Mouse (Mus musculus): ENCODE measurements around the gene Gata1. TPM values are rescaled to one million over a fixed set of nuclear protein-coding genes. Genes with fewer than 3 reads are reported as not detected.
"Not testable (repeated sequence)": the region's sequence is repeated elsewhere in the genome, so short reads cannot be mapped to it uniquely, and the experiment has no call there.

The Gata1 gene
- polyA plus RNA-seq, 1 experiment from 2014 or later: 4.9 TPM

DNA sequence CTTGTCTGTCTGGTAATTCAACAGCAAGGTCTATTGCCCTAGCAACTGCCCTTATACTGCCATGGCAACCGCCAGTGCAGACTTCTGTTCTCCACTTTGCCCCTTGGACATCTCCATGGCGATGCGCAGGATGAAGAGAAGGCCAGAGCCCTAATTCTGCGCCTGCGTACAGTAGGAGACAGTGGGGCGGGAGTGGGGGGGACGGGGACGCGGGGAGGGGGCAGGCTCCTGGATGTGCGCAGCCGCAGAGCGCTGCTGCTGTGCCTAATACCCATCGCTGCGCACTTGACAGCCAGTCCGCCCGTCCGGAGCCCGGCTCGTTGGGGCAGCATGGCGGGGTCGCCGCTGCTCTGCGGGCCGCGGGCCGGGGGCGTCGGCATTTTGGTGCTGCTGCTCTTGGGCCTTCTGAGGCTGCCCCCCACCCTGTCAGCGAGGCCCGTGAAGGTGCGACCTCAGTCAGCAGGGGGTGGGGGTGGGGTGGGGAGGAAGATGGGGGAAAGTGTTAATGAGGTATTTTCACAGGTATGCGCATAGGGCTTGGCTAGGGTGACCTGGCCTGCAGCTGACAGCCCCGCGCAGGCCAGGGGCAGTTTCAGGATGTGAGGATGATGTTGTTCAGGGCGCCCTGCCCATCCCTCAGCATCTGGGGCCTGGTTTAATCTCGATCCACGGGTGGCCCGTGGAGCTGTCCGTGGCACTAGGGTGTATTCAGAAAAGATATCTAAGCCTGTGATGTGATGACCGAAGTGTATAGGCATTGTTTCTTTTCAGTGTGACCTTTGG lies 58.1 kb downstream of the Gata1 start, which contains the start of gene Pcsk1n:
TSS of gene Pcsk1n (plus strand) at position 222 of the 783 bp plus-strand sequence.
- 21% methylated on average over 26 of the region's 40 CpGs for WGBS
- no peaks in the 10 kb centered on the region for H3K9me3 ChIP-seq (ENCODE audit: control insufficient read depth, low read length)
- H3K27ac ChIP-seq (ENCODE audit: low read depth, low read length): peak within 1 kb of the TSS; percentile 44; the same call in 1 of the 2 replicates
- peak within 1 kb of the TSS; percentile 31 for H3K4me3 ChIP-seq (ENCODE audit: low read depth, low read length)
- ATAC-seq (ENCODE audit: insufficient read depth, low FRiP score, low TSS enrichment) (peak; percentile 81), DNase-seq (ENCODE audit: low spot score) (peak; percentile 79)
- no peaks in the 10 kb centered on the region for H3K4me1 ChIP-seq (ENCODE audit: control insufficient read depth, insufficient read depth, low read length)
- peak within 1 kb of the TSS; percentile 37 for H3K9ac ChIP-seq (ENCODE audit: low read length)
- H3K27me3 ChIP-seq (ENCODE audit: control insufficient read depth, insufficient read depth, low read length): peaks cover 30% of the 10 kb centered on the region
- H3K4me2 ChIP-seq (ENCODE audit: low read depth): peak within 1 kb of the TSS; percentile 47
- no peaks in the 10 kb centered on the region for H3K36me3 ChIP-seq (ENCODE audit: control insufficient read depth, insufficient read depth, low read length)

DNA sequence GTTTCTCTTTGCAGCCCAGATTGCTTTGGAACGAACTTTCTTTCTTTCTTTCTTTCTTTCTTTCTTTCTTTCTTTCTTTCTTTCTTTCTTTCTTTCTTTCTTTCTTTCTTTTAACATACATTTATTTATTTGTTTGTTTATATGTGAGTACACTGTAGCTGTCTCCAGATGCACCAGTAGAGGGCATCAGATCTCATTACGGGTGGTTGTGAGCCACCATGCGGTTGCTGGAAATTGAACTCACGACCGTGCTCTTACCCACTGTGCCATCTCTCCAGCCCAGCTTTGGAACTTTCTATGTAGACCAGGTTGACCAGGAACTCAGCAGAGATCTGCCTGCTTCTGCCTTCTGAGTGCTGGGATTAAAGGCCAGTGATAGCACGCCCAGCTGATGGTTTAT lies 59.9 kb downstream of the Gata1 start:
- ATAC-seq (ENCODE audit: insufficient read depth, low FRiP score, low TSS enrichment); H3K36me3 ChIP-seq (ENCODE audit: control insufficient read depth, insufficient read depth, low read length); H3K9ac ChIP-seq (ENCODE audit: low read length); DNase-seq (ENCODE audit: low spot score); H3K4me2 ChIP-seq (ENCODE audit: low read depth); H3K4me3 ChIP-seq (ENCODE audit: low read depth, low read length); H3K9me3 ChIP-seq (ENCODE audit: control insufficient read depth, low read length); H3K4me1 ChIP-seq (ENCODE audit: control insufficient read depth, insufficient read depth, low read length); H3K27ac ChIP-seq (ENCODE audit: low read depth, low read length): not testable (repeated sequence)
- 71% methylated on average over 6 of the region's 6 CpGs for WGBS
- peaks cover 16% of the 10 kb centered on the region for H3K27me3 ChIP-seq (ENCODE audit: control insufficient read depth, insufficient read depth, low read length)

DNA sequence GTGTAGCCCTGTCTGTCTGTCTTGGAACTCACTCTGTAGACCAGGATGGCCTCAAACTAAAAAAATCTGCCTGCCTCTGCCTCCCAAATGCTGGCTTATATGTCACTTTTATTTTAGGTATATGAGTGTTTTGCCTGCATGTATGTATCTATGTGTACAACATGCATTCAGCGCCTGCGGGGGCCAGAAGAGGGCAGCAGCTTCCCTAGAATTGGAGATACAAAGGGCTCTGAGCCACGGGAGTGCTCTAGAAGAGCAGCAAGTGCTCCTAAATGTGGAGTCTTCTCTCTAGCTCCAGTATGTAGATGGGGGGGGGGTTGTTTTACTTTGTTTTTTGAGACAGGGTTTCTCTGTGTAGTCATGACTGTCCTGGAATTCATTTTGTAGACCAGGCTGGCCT lies 62.2 kb downstream of the Gata1 start:
- WGBS: 18% methylated on average over 3 of the region's 3 CpGs
- H3K27me3 ChIP-seq (ENCODE audit: control insufficient read depth, insufficient read depth, low read length); H3K4me1 ChIP-seq (ENCODE audit: control insufficient read depth, insufficient read depth, low read length); H3K9ac ChIP-seq (ENCODE audit: low read length); H3K4me3 ChIP-seq (ENCODE audit: low read depth, low read length); H3K9me3 ChIP-seq (ENCODE audit: control insufficient read depth, low read length); H3K27ac ChIP-seq (ENCODE audit: low read depth, low read length); H3K4me2 ChIP-seq (ENCODE audit: low read depth); DNase-seq (ENCODE audit: low spot score); ATAC-seq (ENCODE audit: insufficient read depth, low FRiP score, low TSS enrichment); H3K36me3 ChIP-seq (ENCODE audit: control insufficient read depth, insufficient read depth, low read length): not testable (repeated sequence)

DNA sequence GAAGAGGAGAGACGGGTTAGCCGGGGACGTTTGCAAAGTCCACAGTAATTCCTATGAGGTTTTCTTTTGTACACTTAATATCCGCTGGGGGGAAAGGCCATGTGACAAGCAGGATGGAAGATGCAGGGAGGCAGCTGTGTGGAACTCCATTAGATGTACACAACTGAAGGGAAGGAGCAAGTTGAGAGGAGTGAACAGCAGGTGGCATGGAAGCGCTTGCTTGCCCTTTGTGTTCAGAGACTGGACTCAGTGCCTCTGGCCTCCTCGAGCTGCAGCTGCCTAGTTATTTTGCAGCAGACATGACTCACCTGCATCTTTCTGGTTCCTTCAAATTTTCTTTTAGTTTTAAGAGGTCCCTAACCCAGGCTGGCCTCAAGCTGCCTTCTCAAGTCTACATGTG lies 67.4 kb downstream of the Gata1 start:
- H3K36me3 ChIP-seq (ENCODE audit: control insufficient read depth, insufficient read depth, low read length): no peaks in the 10 kb centered on the region; the same call in 1 of the 2 replicates
- no peaks in the 10 kb centered on the region for H3K4me1 ChIP-seq (ENCODE audit: control insufficient read depth, insufficient read depth, low read length)
- H3K9ac ChIP-seq (ENCODE audit: low read length): no peak overlapping the region
- H3K27ac ChIP-seq (ENCODE audit: low read depth, low read length): no peak overlapping the region
- no peak for ATAC-seq (ENCODE audit: insufficient read depth, low FRiP score, low TSS enrichment)
- H3K4me3 ChIP-seq (ENCODE audit: low read depth, low read length): no peak overlapping the region
- no peaks in the 10 kb centered on the region for H3K27me3 ChIP-seq (ENCODE audit: control insufficient read depth, insufficient read depth, low read length)
- DNase-seq (ENCODE audit: low spot score): no peak
- 68% methylated on average over 6 of the region's 6 CpGs for WGBS
- no peak overlapping the region for H3K4me2 ChIP-seq (ENCODE audit: low read depth)
- H3K9me3 ChIP-seq (ENCODE audit: control insufficient read depth, low read length): no peaks in the 10 kb centered on the region

Other genes starting within 250 kb of the Gata1 start
- gene Praf2, start 249.6 kb downstream of the Gata1 start, polyA plus RNA-seq (2014; fragmentation: Nextera tagmentation; extraction: Ambion mirVana): 102 and 104 TPM in 2 replicates
- gene Ccdc120, start 227.2 kb downstream of the Gata1 start, polyA plus RNA-seq (2014; fragmentation: Nextera tagmentation; extraction: Ambion mirVana): 21.0 and 31.8 TPM in 2 replicates
- gene Tfe3, start 215.5 kb downstream of the Gata1 start, polyA plus RNA-seq (2014; fragmentation: Nextera tagmentation; extraction: Ambion mirVana): 21.6 and 25.9 TPM in 2 replicates
- gene Gripap1, start 188.3 kb downstream of the Gata1 start, polyA plus RNA-seq (2014; fragmentation: Nextera tagmentation; extraction: Ambion mirVana): 51.7 and 57.0 TPM in 2 replicates
- gene Kcnd1, start 155.8 kb downstream of the Gata1 start, polyA plus RNA-seq (2014; fragmentation: Nextera tagmentation; extraction: Ambion mirVana): 2.2 and 2.5 TPM in 2 replicates
- gene Otud5, start 136.7 kb downstream of the Gata1 start, polyA plus RNA-seq (2014; fragmentation: Nextera tagmentation; extraction: Ambion mirVana): 35.9 and 40.8 TPM in 2 replicates
- 5.9 and 7.8 TPM in 2 replicates for gene Pim2, start 99.8 kb downstream of the Gata1 start, polyA plus RNA-seq (2014; fragmentation: Nextera tagmentation; extraction: Ambion mirVana)
- 13.8 and 15.3 TPM in 2 replicates for gene Slc35a2, start 94.0 kb downstream of the Gata1 start, polyA plus RNA-seq (2014; fragmentation: Nextera tagmentation; extraction: Ambion mirVana)
- 137 and 143 TPM in 2 replicates for gene Pqbp1, start 78.8 kb downstream of the Gata1 start, polyA plus RNA-seq (2014; fragmentation: Nextera tagmentation; extraction: Ambion mirVana)
- 171 and 184 TPM in 2 replicates for gene Timm17b, start 78.7 kb downstream of the Gata1 start, polyA plus RNA-seq (2014; fragmentation: Nextera tagmentation; extraction: Ambion mirVana)
- gene Gm10491, start 70.2 kb downstream of the Gata1 start, polyA plus RNA-seq (2014; fragmentation: Nextera tagmentation; extraction: Ambion mirVana): not detected in 2 replicates
- not detected in 2 replicates for gene Gm10490, start 68.5 kb downstream of the Gata1 start, polyA plus RNA-seq (2014; fragmentation: Nextera tagmentation; extraction: Ambion mirVana)
- gene Pcsk1n, start 58.2 kb downstream of the Gata1 start, polyA plus RNA-seq (2014; fragmentation: Nextera tagmentation; extraction: Ambion mirVana): 29.6 and 33.1 TPM in 2 replicates
- gene Eras, start 49.5 kb downstream of the Gata1 start, polyA plus RNA-seq (2014; fragmentation: Nextera tagmentation; extraction: Ambion mirVana): not detected in 2 replicates
- gene Hdac6, start 30.2 kb downstream of the Gata1 start, polyA plus RNA-seq (2014; fragmentation: Nextera tagmentation; extraction: Ambion mirVana): 51.6 and 53.6 TPM in 2 replicates
- not detected in 2 replicates for gene Glod5, start 40.4 kb upstream of the Gata1 start, polyA plus RNA-seq (2014; fragmentation: Nextera tagmentation; extraction: Ambion mirVana)
- gene Suv39h1, start 96.7 kb upstream of the Gata1 start, polyA plus RNA-seq (2014; fragmentation: Nextera tagmentation; extraction: Ambion mirVana): 82.5 and 84.8 TPM in 2 replicates
- 0.19 and 0.32 TPM in 2 replicates for gene Was, start 112.4 kb upstream of the Gata1 start, polyA plus RNA-seq (2014; fragmentation: Nextera tagmentation; extraction: Ambion mirVana)
- 25.6 and 27.3 TPM in 2 replicates for gene Wdr13, start 154.8 kb upstream of the Gata1 start, polyA plus RNA-seq (2014; fragmentation: Nextera tagmentation; extraction: Ambion mirVana)
- gene Rbm3, start 167.8 kb upstream of the Gata1 start, polyA plus RNA-seq (2014; fragmentation: Nextera tagmentation; extraction: Ambion mirVana): 400 and 423 TPM in 2 replicates
- gene Tbc1d25, start 198.1 kb upstream of the Gata1 start, polyA plus RNA-seq (2014; fragmentation: Nextera tagmentation; extraction: Ambion mirVana): 13.5 and 14.8 TPM in 2 replicates
- 34.5 and 34.9 TPM in 2 replicates for gene Ebp, start 215.4 kb upstream of the Gata1 start, polyA plus RNA-seq (2014; fragmentation: Nextera tagmentation; extraction: Ambion mirVana)
- gene Porcn, start 228.5 kb upstream of the Gata1 start, polyA plus RNA-seq (2014; fragmentation: Nextera tagmentation; extraction: Ambion mirVana): 23.8 and 24.6 TPM in 2 replicates